Mouse (Mus musculus) lung, adult 2 months (tissue): ENCODE results near the gene Fuk.
"Not testable (repeated sequence)": the region's sequence is repeated elsewhere in the genome, so short reads cannot be mapped to it uniquely, and the experiment has no call there.

Experiments used
- CTCF ChIP-seq: fragments of 200-500 bp; IDR thresholded peaks from 2 replicates; pipeline ENCODE4 v1.5.1; 2011; ENCODE audit warnings: mild to moderate bottlenecking, low read length, control low read depth; ENCODE audit not compliant: insufficient read depth
- POLR2A ChIP-seq: fragments of 200-500 bp; IDR thresholded peaks from 2 replicates; pipeline ENCODE4 v1.6.1; 2011; ENCODE audit warnings: low read depth, mild to moderate bottlenecking, control low read depth, low read length, borderline replicate concordance; ENCODE audit errors: extremely low read depth

DNA sequence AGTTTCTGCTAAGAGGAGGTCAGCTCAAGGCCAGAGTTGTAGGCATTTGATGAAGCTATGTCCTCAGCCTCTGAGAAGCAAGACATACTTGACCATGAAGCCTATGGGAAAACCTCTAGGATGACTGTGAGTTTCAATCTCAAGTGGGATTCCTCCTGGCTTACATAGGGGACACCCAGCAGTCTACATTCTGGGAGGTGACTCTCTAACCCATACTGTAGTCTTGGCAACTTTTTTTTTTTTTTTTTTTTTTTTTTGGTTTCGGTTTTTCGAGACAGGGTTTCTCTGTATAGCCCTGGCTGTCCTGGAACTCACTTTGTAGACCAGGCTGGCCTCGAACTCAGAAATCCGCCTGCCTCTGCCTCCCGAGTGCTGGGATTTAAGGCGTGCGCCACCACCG, 27.4 kb upstream of the Fuk start:
- TF ChIP-seq CTCF, POLR2A: not testable (repeated sequence)
